Mouse (Mus musculus) stomach, postnatal 0 days (tissue): ENCODE data around the gene Neurod1.

Source experiments
- CTCF ChIP-seq: IDR thresholded peaks from 2 replicates; pipeline ENCODE4 v1.5.1; 2016; ENCODE audit warnings: antibody characterized with exemption, low read depth, mild to moderate bottlenecking, moderate library complexity
- EP300 ChIP-seq: optimal IDR thresholded peaks from 2 replicates; pipeline ENCODE3; 2016; ENCODE audit warnings: antibody characterized with exemption

DNA sequence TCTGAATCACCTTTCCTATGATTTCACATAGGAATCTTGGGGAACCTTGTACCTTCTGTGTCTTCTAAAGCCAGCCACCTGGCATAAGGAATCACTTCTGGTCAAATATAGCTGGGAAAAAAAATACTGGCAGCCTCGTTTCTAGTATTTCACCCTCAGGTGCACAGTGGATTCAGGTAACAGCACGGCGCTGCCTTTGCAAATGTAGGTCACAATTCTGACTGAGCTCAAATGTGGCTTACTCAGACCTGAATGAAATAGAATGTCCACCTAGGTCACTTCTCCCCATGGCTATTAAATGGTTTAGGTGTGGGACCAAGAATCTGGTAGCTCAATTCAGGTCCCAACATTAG, 45.7 kb downstream of the Neurod1 start:
- TF ChIP-seq EP300 (no peak), CTCF (no peak)
